In the genomic region with DNA sequence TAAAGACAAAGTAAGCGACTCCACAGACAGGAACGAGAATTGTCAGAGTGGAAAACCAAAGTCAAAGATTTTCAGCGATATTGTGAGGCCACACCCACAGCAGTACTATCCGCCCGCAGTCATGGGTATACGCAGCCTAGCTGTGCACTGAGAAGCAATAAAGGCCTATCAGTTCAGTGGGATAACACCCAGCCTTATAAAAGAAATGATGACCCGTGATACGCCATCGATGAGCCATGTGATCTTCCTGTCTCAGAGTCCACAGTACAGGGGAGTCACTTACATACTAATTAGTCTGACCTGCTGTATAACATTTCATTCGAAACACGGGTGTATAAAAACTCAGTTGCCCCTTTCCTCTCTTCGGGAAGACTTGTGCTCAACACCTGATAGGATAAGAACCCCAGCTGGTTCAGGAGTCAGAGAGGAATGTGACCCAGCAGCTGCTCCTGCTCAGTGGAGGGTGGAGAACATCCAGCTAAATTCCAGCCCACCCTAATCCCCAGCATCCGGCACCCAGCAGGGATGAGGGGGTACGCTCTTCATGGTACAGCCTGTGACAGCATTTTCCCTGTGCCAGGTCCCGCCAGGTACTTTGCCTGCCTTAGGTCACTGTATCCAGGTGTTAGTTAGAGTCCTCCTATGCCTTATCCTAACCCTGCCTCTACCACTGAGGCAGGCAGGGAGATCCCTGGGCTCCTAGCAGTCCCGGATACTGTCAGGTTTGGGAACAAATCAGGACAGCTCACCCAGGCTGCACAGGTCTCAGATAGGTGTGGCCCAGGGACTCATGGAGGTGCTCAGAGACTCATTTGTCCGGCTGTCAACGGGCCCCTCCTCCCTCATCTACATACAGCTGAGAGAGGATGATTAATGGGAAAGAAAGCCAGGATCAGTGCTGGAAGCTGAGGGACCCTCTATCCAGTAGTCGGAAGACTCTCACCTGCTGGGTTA, we compare ENCODE assay signal across 9 mouse cellular contexts. TPM values are rescaled to one million over a fixed set of nuclear protein-coding genes. Genes with fewer than 3 reads are reported as not detected.
A peak's percentile ranks its signal among the peaks of the same experiment; 100 is the strongest.
DNase-seq lines count a peak whose midpoint lies in the region; ATAC-seq and TF ChIP-seq lines count a peak whose summit lies in the region.
"Had no signal": no experiment of that assay in that cellular context is flagged by ENCODE, and none has a peak within 500 bp of the region (broad histone marks: within the 10 kb centered on the region; RNA-seq: fewer than 3 reads in every experiment).

No protein-coding gene starts in this region.

- 0 out of 2 replicates have a peak overlapping the region, but pooled peaks have one; percentile 24 for H3K9ac ChIP-seq in hindbrain, embryonic 13.5 days
- H3K9ac ChIP-seq in hindbrain, embryonic 16.5 days (ENCODE audit: low read depth, low read length): no peak overlapping the region
- H3K9ac ChIP-seq in limb, embryonic 14.5 days (ENCODE audit: low read depth, low read length, severe bottlenecking): no peak overlapping the region
- H3K9ac ChIP-seq in lung, postnatal 0 days (replicated peaks; ENCODE audit: low read depth): no peak overlapping the region
- H3K9ac ChIP-seq: liver, embryonic 12.5 days had no signal

- 0 out of 2 replicates have a peak, but pooled peaks cover 3% of the 10 kb centered on the region for H3K27me3 ChIP-seq in hindbrain, embryonic 13.5 days
- H3K27me3 ChIP-seq in hindbrain, embryonic 16.5 days (replicated peaks; ENCODE audit: control insufficient read depth, insufficient read depth, low read length): no peaks in the 10 kb centered on the region
- H3K27me3 ChIP-seq in E14TG2a.4 (ENCODE audit: insufficient read depth, low read length): no peaks in the 10 kb centered on the region
- no peaks in the 10 kb centered on the region for H3K27me3 ChIP-seq in limb, embryonic 14.5 days (ENCODE audit: control insufficient read depth, insufficient read depth, low read length)
- no peaks in the 10 kb centered on the region for H3K27me3 ChIP-seq in lung, postnatal 0 days (replicated peaks; ENCODE audit: insufficient read depth, low read length)
- H3K27me3 ChIP-seq: liver, embryonic 12.5 days had no signal

- no peak overlapping the region for H3K27ac ChIP-seq in hindbrain, embryonic 13.5 days
- no peak overlapping the region for H3K27ac ChIP-seq in hindbrain, embryonic 16.5 days (ENCODE audit: low read depth, low read length)
- H3K27ac ChIP-seq in limb, embryonic 14.5 days (replicated peaks; ENCODE audit: low read depth, low read length): no peak overlapping the region
- no peak overlapping the region for H3K27ac ChIP-seq in lung, postnatal 0 days (ENCODE audit: low read length)
- H3K27ac ChIP-seq: liver, embryonic 12.5 days had no signal

- peaks cover 32% of the 10 kb centered on the region for H3K4me1 ChIP-seq in hindbrain, embryonic 13.5 days (replicated peaks)
- peaks cover 11% of the 10 kb centered on the region for H3K4me1 ChIP-seq in hindbrain, embryonic 16.5 days (ENCODE audit: control insufficient read depth, insufficient read depth, low read depth, low read length)
- H3K4me1 ChIP-seq in E14TG2a.4 (replicated peaks; ENCODE audit: low read depth, low read length): peaks cover 85% of the 10 kb centered on the region
- peaks cover 64% of the 10 kb centered on the region for H3K4me1 ChIP-seq in limb, embryonic 14.5 days (ENCODE audit: control insufficient read depth, insufficient read depth, low read length)
- peaks cover 4% of the 10 kb centered on the region; the same call in 1 of the 2 replicates for H3K4me1 ChIP-seq in lung, postnatal 0 days (ENCODE audit: insufficient read depth, low read depth, low read length)

- H3K36me3 ChIP-seq in hindbrain, embryonic 13.5 days: no peaks in the 10 kb centered on the region
- H3K36me3 ChIP-seq in hindbrain, embryonic 16.5 days (ENCODE audit: control insufficient read depth, insufficient read depth, low read length): no peaks in the 10 kb centered on the region
- peaks cover 36% of the 10 kb centered on the region for H3K36me3 ChIP-seq in E14TG2a.4 (ENCODE audit: insufficient read depth, low read length)
- H3K36me3 ChIP-seq in limb, embryonic 14.5 days (ENCODE audit: control insufficient read depth, insufficient read depth, low read length): peaks cover 50% of the 10 kb centered on the region
- peaks cover 4% of the 10 kb centered on the region; the same call in 1 of the 2 replicates for H3K36me3 ChIP-seq in lung, postnatal 0 days (ENCODE audit: insufficient read depth, low read length)

- DNase-seq in WW6 (ENCODE audit: low read depth, low spot score): peak; percentile 22
- DNase-seq in limb, embryonic 14.5 days (ENCODE audit: low spot score): no peak
- no peak for DNase-seq in lung, postnatal 0 days (ENCODE audit: low spot score)
- DNase-seq in cerebellum, adult 9-11 months: no peak
- DNase-seq: adrenal gland, postnatal 10 days had no signal

- TF ChIP-seq CTCF in E14TG2a.4 (conservative IDR thresholded peaks at IDR 0.05; ENCODE audit: low read length): no peak
- no peak for TF ChIP-seq CTCF in lung, postnatal 0 days (IDR thresholded peaks at IDR 0.05)

- no peak overlapping the region for H3K4me3 ChIP-seq in hindbrain, embryonic 13.5 days
- no peak overlapping the region for H3K4me3 ChIP-seq in hindbrain, embryonic 16.5 days (ENCODE audit: low read length)
- H3K4me3 ChIP-seq in E14TG2a.4 (replicated peaks; ENCODE audit: low read length): peak overlapping the region; percentile 53
- no peak overlapping the region for H3K4me3 ChIP-seq in limb, embryonic 14.5 days (replicated peaks; ENCODE audit: low read length)
- H3K4me3 ChIP-seq in lung, postnatal 0 days (ENCODE audit: low read depth, low read length): no peak overlapping the region
- H3K4me3 ChIP-seq: liver, embryonic 12.5 days had no signal

- no peak overlapping the region for H3K4me2 ChIP-seq in hindbrain, embryonic 13.5 days
- H3K4me2 ChIP-seq in hindbrain, embryonic 16.5 days (ENCODE audit: low read length): no peak overlapping the region
- no peak overlapping the region for H3K4me2 ChIP-seq in limb, embryonic 14.5 days (replicated peaks; ENCODE audit: low read depth, low read length, severe bottlenecking)
- no peak overlapping the region for H3K4me2 ChIP-seq in lung, postnatal 0 days (replicated peaks; ENCODE audit: low read depth, low read length)
- H3K4me2 ChIP-seq: liver, embryonic 12.5 days had no signal

- WGBS in hindbrain, embryonic 13.5 days: 47% methylated on average over 19 of the region's 19 CpGs
- 45% methylated on average over 19 of the region's 19 CpGs for WGBS in hindbrain, embryonic 16.5 days
- 42% methylated on average over 19 of the region's 19 CpGs for WGBS in limb, embryonic 14.5 days
- WGBS in lung, postnatal 0 days: 53% methylated on average over 19 of the region's 19 CpGs

- TF ChIP-seq EP300 in lung, postnatal 0 days (IDR thresholded peaks at IDR 0.05): no peak

- peak; percentile 26 for ATAC-seq in hindbrain, embryonic 13.5 days (ENCODE audit: low FRiP score)
- ATAC-seq in hindbrain, embryonic 16.5 days: no peak
- peak; percentile 28; the same call in 1 of the 2 replicates for ATAC-seq in limb, embryonic 14.5 days (ENCODE audit: low FRiP score, low read depth)
- ATAC-seq in lung, postnatal 0 days: no peak
- ATAC-seq: liver, embryonic 12.5 days had no signal

- no peaks in the 10 kb centered on the region for H3K9me3 ChIP-seq in hindbrain, embryonic 13.5 days
- H3K9me3 ChIP-seq in hindbrain, embryonic 16.5 days (ENCODE audit: control insufficient read depth, low read length): no peaks in the 10 kb centered on the region
- no peaks in the 10 kb centered on the region for H3K9me3 ChIP-seq in E14TG2a.4 (ENCODE audit: low read length)
- H3K9me3 ChIP-seq in limb, embryonic 14.5 days (ENCODE audit: control insufficient read depth, low read length): no peaks in the 10 kb centered on the region
- H3K9me3 ChIP-seq in lung, postnatal 0 days (ENCODE audit: low read length): no peaks in the 10 kb centered on the region
- H3K9me3 ChIP-seq: liver, embryonic 12.5 days had no signal

- TF ChIP-seq POLR2A in limb, embryonic 14.5 days (IDR thresholded peaks at IDR 0.05; ENCODE audit: borderline replicate concordance, extremely low read depth, insufficient read depth, insufficient read length): no peak

RNA-seq across cellular contexts. Expression of a gene that starts 14.0 kb away (rescaled TPM):
- polyA plus RNA-seq in hindbrain, embryonic 13.5 days (2015; fragmentation: Nextera tagmentation; extraction: Ambion mirVana): 11.9 and 12.2 TPM in 2 replicates
- polyA plus RNA-seq in hindbrain, embryonic 16.5 days (2015; fragmentation: Nextera tagmentation; extraction: Ambion mirVana): 10.1 and 17.2 TPM in 2 replicates
- 52.7 and 58.0 TPM in 2 replicates for polyA plus RNA-seq in limb, embryonic 14.5 days (2012; rRNA removed)
- 45.1 and 49.3 TPM in 2 replicates for polyA plus RNA-seq in limb, embryonic 14.5 days (2014; fragmentation: Nextera tagmentation; extraction: Ambion mirVana)
- polyA plus RNA-seq in lung, postnatal 0 days (2015; fragmentation: Nextera tagmentation; extraction: Ambion mirVana): 19.3 and 19.5 TPM in 2 replicates

Comparison
In these comparisons a context has a peak if more than half of its experiments do, and no peak if none do; other contexts are left out.
1. ATAC-seq: peak in hindbrain, embryonic 13.5 days (single experiment) and limb, embryonic 14.5 days (single experiment); none in hindbrain, embryonic 16.5 days (single experiment) and lung, postnatal 0 days (single experiment).